Mouse (Mus musculus): ENCODE results near the gene Magi2.
A peak's percentile ranks its signal among the peaks of the same experiment; 100 is the strongest.
"Not testable (repeated sequence)": the region's sequence is repeated elsewhere in the genome, so short reads cannot be mapped to it uniquely, and the experiment has no call there.

Gene Magi2

GRCm38 (mm10) chr5:19226866-19227243 is at the start of gene Magi2:
TSS of gene Magi2 (plus strand) at chr5:19227036.
- no peak for DNase-seq

DNA sequence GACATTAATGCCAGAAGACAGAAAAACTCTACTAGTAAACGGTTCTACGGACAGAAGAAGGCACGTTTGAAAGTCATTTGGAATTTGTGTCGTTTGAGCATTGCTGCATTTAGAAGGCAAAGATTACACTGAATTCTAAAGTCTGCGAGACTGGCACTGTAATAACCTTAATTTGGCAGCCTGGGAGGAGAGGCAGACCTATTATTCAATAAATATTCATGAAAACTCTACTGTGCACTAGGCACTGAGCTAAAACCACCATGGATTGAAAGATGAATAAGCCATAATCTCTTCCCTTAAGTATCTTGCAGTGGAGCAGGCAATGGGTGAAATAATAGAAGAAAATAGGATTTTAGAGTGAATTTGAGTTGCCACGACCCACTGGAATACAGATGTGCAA is 48.2 kb upstream of the Magi2 start:
- DNase-seq, result no peak

DNA sequence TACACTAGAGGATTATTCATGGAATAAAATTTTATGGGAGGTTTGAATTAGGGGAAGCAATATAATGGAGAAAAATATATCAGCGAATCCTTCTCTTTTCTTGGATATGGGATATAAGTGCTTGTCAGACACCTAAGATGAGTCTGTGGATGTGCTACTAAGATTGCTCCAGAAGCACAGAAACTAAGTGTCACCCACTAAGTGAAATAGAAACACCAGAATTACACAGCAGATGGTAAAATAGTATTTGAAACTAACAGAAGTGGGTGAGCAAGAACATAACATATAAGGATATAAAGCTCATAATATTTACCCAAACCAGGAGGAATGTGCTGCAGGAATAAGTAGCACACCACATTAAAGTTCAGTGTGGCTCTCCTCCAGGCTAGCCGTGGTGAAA is 40.7 kb upstream of the Magi2 start:
- DNase-seq, result no peak

- no peak for DNase-seq
Measured at GRCm38 (mm10) chr5:19211665-19212064, 15.2 kb upstream of the Magi2 start.

GRCm38 (mm10) chr5:19226144-19226865 is 531 bp upstream of the Magi2 start:
- peak; percentile 96 for DNase-seq

GRCm38 (mm10) chr5:19227281-19227680 is 445 bp downstream of the Magi2 start:
- DNase-seq, result peak; percentile 55

GRCm38 (mm10) chr5:19227791-19228331 is 1.0 kb downstream of the Magi2 start:
- DNase-seq, result peak; percentile 85

GRCm38 (mm10) chr5:19241797-19242196 is 15.0 kb downstream of the Magi2 start:
- no peak for DNase-seq

- DNase-seq, result no peak
Measured at GRCm38 (mm10) chr5:19246426-19246825, 19.6 kb downstream of the Magi2 start.

- no peak for DNase-seq
Measured at GRCm38 (mm10) chr5:19247266-19247665, 20.4 kb downstream of the Magi2 start.

DNA sequence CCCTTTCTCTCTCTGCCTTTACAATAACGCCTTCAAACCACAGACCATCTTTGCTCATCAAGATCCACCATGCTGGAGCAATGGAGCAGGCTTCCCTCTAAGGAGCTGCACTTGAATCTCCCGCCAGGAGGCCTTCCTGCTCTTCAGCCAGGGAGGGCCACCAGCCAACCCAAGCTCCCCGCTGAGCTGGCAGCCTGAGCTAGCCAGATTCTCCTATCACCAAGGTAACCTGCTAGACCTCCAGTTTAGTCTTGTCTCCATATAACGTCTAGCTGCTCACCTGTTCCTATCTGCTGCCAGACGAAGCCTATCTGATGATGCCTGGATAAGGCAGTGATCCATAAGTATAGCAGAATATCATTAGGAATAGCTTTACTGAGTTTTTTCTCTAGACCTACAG is 36.0 kb downstream of the Magi2 start:
- DNase-seq, result no peak

DNA sequence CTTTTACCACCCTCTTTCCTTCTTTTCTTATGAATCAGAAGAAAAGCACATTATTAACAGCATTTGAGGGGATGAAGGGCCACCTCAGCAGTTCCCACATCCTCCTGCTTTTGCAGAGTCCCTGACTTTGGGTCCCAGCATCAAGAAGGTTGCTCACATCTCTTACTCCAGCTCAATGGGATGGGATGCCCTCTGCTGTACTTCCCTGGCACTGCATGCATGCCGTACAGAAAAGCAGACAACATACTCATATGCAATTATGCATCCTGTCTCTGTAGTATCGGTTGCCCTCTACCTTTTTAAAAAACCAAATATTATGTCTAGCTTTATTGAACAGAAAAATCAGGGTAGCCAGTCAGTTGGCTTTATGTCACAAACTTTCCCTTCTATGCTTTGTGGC is 37.8 kb downstream of the Magi2 start:
- peak; percentile 12 for DNase-seq

GRCm38 (mm10) chr5:19292581-19292980 is 65.7 kb downstream of the Magi2 start:
- DNase-seq, result no peak

GRCm38 (mm10) chr5:19306656-19307055 is 79.8 kb downstream of the Magi2 start:
- DNase-seq, result no peak

DNA sequence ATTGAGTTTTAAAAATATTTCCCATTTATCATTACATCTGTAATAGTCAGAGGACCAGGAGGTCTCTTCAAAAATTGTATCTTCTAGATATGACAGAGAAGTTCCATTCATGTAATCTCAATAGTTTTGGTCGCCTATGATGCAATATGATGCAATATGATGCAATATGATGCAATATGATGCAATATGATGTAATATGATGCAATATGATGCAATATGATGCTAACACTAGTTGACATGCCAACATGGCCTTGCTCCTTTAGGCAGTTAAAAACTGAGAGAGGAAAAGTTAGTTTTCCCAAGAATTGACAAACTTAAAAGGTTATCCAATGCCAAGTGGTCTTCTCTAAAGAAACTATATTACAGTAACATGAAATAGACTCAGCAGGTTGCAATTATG is 83.0 kb downstream of the Magi2 start:
- DNase-seq, result no peak

DNA sequence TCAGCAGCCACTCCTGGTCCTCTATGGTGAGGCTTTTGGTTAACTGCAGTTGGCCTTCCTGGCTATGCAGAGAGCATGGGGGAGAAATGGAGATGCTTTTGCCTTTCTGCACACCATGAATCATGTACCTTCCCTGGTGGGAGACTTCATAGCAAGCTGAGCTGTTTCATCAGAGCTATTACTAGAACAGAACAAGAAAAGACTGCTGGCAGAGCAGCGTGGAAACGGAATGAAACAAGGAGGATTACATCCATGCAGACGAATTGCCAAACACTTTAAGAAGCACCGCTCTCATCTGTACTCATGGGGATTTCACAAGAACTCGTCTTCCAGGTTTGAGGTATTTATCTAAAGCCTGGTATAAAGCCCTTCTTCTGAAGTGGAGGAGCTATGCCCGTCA is 95.7 kb downstream of the Magi2 start:
- DNase-seq, result no peak

DNA sequence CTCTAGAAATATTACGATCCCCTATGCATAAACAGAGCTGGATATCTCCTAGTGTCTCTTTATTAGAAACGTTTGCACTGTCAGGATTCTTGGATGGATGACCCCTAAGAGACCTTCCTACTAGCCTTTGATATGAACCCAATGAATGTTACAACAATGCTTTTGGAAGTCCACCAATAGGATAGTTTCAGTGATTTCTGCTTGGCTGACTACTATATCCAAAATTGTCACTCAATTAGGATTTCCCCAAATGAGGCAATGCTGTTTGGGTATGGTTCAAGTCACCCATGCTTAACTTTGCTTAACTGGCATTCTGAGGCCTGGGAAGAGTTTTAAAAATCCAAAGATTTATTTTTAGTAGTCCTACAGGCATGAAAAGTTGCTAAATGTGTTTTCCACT is 110.7 kb downstream of the Magi2 start:
- peak; percentile 24 for DNase-seq

- DNase-seq, result no peak
Measured at GRCm38 (mm10) chr5:19368175-19368574, 141.3 kb downstream of the Magi2 start.

- no peak for DNase-seq
Measured at GRCm38 (mm10) chr5:19395876-19396275, 169.0 kb downstream of the Magi2 start.

GRCm38 (mm10) chr5:19400299-19400698 is 173.5 kb downstream of the Magi2 start:
- DNase-seq, result no peak

GRCm38 (mm10) chr5:19400738-19401408 is 174.0 kb downstream of the Magi2 start:
- peak; percentile 55 for DNase-seq

GRCm38 (mm10) chr5:19404268-19404667 is 177.4 kb downstream of the Magi2 start:
- DNase-seq, result not testable (repeated sequence)

- DNase-seq, result no peak
Measured at GRCm38 (mm10) chr5:19414556-19414955, 187.7 kb downstream of the Magi2 start.

- peak; percentile 55 for DNase-seq
Measured at GRCm38 (mm10) chr5:19429290-19429689, 202.5 kb downstream of the Magi2 start.
